Mouse (Mus musculus): Measurements from ENCODE around the gene Brix1. TPM values are rescaled to one million over a fixed set of nuclear protein-coding genes. Genes with fewer than 3 reads are reported as not detected.
"Not testable (repeated sequence)": the region's sequence is repeated elsewhere in the genome, so short reads cannot be mapped to it uniquely, and the experiment has no call there.

Brix1 gene
- polyA plus RNA-seq (2012; rRNA removed) (6.2 and 14.9 TPM in 2 replicates), polyA plus RNA-seq (2014; fragmentation: Nextera tagmentation; extraction: Ambion mirVana) (71.4 and 72.3 TPM in 2 replicates)

DNA sequence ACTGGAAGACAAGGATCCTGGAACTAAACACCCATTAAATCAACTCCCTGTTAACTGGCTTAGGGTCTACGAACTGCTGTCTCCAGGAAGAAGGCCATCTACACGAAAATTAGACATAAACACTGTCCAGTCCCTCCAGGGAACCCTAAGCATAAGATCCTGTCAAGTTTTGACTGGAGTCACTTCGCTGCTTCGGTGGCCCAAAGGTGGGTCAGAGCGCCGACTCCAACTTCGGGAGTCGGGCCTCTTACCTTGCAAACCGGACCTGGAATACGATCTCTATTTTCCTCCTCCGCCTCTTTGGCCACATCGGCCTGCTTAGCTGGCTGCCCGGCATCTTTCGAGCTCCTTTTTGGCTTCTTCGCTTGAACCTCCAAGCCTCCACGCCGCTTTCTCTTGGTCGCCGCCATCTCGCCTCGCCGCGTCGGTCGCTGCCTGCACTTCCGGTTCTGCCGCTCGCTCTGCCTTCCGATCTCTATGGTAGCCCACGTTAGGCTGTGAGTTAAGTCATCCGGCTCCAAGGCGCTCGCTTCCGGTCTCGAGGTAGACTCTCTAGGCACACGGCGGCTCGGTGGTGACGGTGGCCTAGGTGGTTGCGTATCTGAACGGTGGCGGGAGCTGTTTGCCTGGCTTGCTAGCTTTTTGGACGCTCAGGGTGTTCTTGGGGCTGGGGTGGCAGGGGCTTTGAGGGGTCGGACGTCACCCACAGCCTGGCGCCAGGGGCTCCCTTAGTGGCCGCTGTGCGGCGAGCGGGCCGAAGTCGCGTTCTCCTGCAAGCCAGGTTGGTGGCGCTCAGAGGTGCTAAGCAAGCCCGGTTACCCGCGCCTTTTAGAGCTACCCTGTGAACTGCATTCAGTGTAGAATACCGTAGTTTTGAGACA, at the start of gene Brix1, which contains the start of gene Rad1:
Gene Brix1 (minus strand): TSS at position 464 of the 881 bp plus-strand sequence.
Gene Rad1 (plus strand): TSS at position 535 of the 881 bp plus-strand sequence.
- peak within 1 kb of the TSS; percentile 85 to 100 for H3K4me3 ChIP-seq (ENCODE audit: insufficient read depth in 1 of 2, low read depth in 2 of 2, low read length in 2 of 2)
- H3K27ac ChIP-seq = peak within 1 kb of the TSS; percentile 55
- TF ChIP-seq EP300 (IDR thresholded peaks at IDR 0.05; ENCODE audit: low read depth) (no peak), CTCF (IDR thresholded peaks at IDR 0.05; ENCODE audit: low read depth) (peak; percentile 21; the same call in 1 of the 2 replicates)
- DNase-seq (ENCODE audit: low read depth in 3 of 3, low spot score in 3 of 3) (peak; percentile 93), ATAC-seq (ENCODE audit: insufficient read depth) (peak; percentile 100)
- H3K27me3 ChIP-seq (ENCODE audit: control insufficient read depth, insufficient read depth, low read length) = no peaks in the 10 kb centered on the region
- H3K4me1 ChIP-seq (replicated peaks; ENCODE audit: control insufficient read depth in 2 of 2, insufficient read depth in 2 of 2, low read length in 1 of 2) = peaks cover 11 to 12% of the 10 kb centered on the region in 2 experiments
- H3K4me2 ChIP-seq (ENCODE audit: low read depth) = peak within 1 kb of the TSS; percentile 88
- peaks cover 21% of the 10 kb centered on the region for H3K36me3 ChIP-seq (replicated peaks; ENCODE audit: control insufficient read depth, insufficient read depth, low read depth)
- H3K9ac ChIP-seq (replicated peaks) = peak within 1 kb of the TSS; percentile 85
- under 1% methylated on average over 58 of the region's 58 CpGs for WGBS (ENCODE audit: insufficient replicate concordance)
- H3K9me3 ChIP-seq (ENCODE audit: control insufficient read depth, low read length) = no peaks in the 10 kb centered on the region

DNA sequence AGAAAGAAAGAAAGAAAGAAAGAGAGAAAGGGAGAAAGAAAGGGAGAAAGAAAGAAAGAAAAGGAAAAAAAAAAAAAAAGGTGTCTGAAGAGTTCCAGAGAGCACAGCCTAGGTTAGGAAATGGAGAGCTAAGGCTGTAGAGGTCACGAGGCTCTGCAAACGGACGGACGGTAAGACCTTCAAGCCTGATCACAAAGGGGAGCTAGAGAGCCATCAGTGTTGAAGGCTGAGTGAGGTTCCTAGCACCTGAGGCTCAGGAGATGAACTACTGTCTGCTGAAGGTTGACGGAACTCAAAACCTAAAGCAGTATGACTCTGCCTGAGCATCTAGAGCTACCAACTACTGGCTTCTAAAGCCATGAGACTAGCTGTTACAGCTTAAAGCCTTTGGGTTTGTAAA, 48.8 kb upstream of the Brix1 start:
- WGBS (ENCODE audit: insufficient replicate concordance) = 67% methylated on average over 5 of the region's 5 CpGs
- Histone ChIP-seq H3K4me2 (ENCODE audit: low read depth) (no peak overlapping the region), H3K27ac (no peak overlapping the region), H3K9me3 (ENCODE audit: control insufficient read depth, low read length) (no peaks in the 10 kb centered on the region), H3K4me1 (replicated peaks; ENCODE audit: control insufficient read depth in 2 of 2, insufficient read depth in 2 of 2, low read length in 1 of 2) (peaks cover 0 to 4% of the 10 kb centered on the region in 2 experiments; a peak in 2 of 4 replicates), H3K27me3 (ENCODE audit: control insufficient read depth, insufficient read depth, low read length) (no peaks in the 10 kb centered on the region), H3K4me3 (ENCODE audit: insufficient read depth in 1 of 2, low read depth in 2 of 2, low read length in 2 of 2) (no peak overlapping the region), H3K9ac (replicated peaks) (no peak overlapping the region), H3K36me3 (replicated peaks; ENCODE audit: control insufficient read depth, insufficient read depth, low read depth) (no peaks in the 10 kb centered on the region)
- no peak for ATAC-seq (ENCODE audit: insufficient read depth)
- DNase-seq (ENCODE audit: low read depth in 3 of 3, low spot score in 3 of 3) = no peak
- TF ChIP-seq EP300 (IDR thresholded peaks at IDR 0.05; ENCODE audit: low read depth) (no peak), CTCF (IDR thresholded peaks at IDR 0.05; ENCODE audit: low read depth) (no peak)

DNA sequence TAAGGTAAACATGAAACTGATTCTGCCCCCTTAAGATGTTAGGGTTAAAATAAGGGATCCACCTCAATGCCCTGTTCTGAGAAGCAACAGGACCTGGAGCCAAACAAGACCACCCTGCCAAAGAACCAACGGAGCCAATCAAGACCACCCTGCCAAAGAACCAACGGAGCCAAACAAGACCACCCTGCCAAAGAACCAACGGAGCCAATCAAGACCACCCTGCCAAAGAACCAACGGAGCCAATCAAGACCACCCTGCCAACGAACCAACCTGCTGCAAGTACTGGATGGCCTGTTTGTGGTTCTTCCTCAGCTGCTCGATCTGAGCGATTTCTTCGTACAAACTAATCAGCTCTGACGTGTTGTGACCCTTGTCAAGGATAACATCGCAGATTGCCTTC, 47.6 kb upstream of the Brix1 start:
- H3K9me3 ChIP-seq (ENCODE audit: control insufficient read depth, low read length); DNase-seq (ENCODE audit: low read depth in 3 of 3, low spot score in 3 of 3); H3K4me3 ChIP-seq (ENCODE audit: insufficient read depth in 1 of 2, low read depth in 2 of 2, low read length in 2 of 2); H3K36me3 ChIP-seq (replicated peaks; ENCODE audit: control insufficient read depth, insufficient read depth, low read depth); ATAC-seq (ENCODE audit: insufficient read depth); H3K9ac ChIP-seq (replicated peaks); H3K4me1 ChIP-seq (replicated peaks; ENCODE audit: control insufficient read depth in 2 of 2, insufficient read depth in 2 of 2, low read length in 1 of 2); H3K27me3 ChIP-seq (ENCODE audit: control insufficient read depth, insufficient read depth, low read length); H3K4me2 ChIP-seq (ENCODE audit: low read depth); H3K27ac ChIP-seq: not testable (repeated sequence)
- WGBS (ENCODE audit: insufficient replicate concordance) = 81% methylated on average over 10 of the region's 10 CpGs

DNA sequence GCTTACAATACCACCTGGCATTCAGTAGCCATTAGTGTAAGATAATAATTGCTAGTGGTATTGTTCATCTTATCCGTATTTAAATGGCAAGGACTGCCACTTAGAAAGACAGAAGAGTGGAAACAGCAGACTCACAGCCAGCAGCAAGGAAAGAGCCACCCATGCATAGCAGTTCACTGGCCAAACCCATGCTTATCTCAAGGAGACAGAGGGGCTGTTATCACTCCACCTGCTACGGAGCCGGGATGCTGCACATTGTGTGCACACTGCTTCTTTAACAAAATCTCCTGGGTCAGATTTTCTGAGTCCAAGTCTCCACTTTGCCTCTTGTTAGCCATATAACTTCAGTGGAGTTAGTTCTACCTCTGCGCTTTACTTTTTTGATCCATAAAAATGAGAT, 45.6 kb upstream of the Brix1 start:
- no peak overlapping the region for H3K4me2 ChIP-seq (ENCODE audit: low read depth)
- peaks cover 0 to 4% of the 10 kb centered on the region in 2 experiments; a peak in 2 of 4 replicates for H3K4me1 ChIP-seq (replicated peaks; ENCODE audit: control insufficient read depth in 2 of 2, insufficient read depth in 2 of 2, low read length in 1 of 2)
- H3K9ac ChIP-seq (replicated peaks) = no peak overlapping the region
- H3K4me3 ChIP-seq (ENCODE audit: insufficient read depth in 1 of 2, low read depth in 2 of 2, low read length in 2 of 2) = no peak overlapping the region
- TF ChIP-seq CTCF (IDR thresholded peaks at IDR 0.05; ENCODE audit: low read depth) (no peak), EP300 (IDR thresholded peaks at IDR 0.05; ENCODE audit: low read depth) (peak; percentile 60)
- DNase-seq (ENCODE audit: low read depth in 3 of 3, low spot score in 3 of 3) (peak; percentile 13 to 22 (median 16)), ATAC-seq (ENCODE audit: insufficient read depth) (peak; percentile 70; the same call in 1 of the 2 replicates)
- H3K27ac ChIP-seq = no peak overlapping the region
- H3K27me3 ChIP-seq (ENCODE audit: control insufficient read depth, insufficient read depth, low read length) = no peaks in the 10 kb centered on the region
- H3K36me3 ChIP-seq (replicated peaks; ENCODE audit: control insufficient read depth, insufficient read depth, low read depth) = no peaks in the 10 kb centered on the region
- H3K9me3 ChIP-seq (ENCODE audit: control insufficient read depth, low read length) = no peaks in the 10 kb centered on the region
- 35% methylated on average over 4 of the region's 4 CpGs for WGBS (ENCODE audit: insufficient replicate concordance)

DNA sequence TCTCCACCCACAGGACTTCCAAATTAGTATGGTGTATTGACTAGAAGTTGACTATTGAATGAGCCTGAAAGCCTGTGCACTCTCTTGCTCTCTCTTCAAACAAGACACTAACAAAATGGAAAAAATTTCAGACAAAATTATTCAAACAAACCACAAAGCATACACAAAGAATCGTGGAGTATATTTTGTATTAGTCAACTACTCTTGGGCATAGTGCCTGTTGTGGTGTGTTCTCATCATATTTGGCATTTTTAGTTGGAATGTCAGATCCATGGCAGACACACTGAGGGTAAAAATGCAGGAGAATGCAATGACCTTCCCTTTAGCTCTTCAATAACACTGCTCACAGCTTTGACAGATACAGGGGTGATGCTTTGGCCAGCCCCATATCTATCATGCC, 40.1 kb upstream of the Brix1 start:
- H3K27ac ChIP-seq = no peak overlapping the region
- 37% methylated on average over 1 of the region's 1 CpGs for WGBS (ENCODE audit: insufficient replicate concordance)
- peaks cover 0 to 3% of the 10 kb centered on the region in 2 experiments; a peak in 2 of 4 replicates for H3K4me1 ChIP-seq (replicated peaks; ENCODE audit: control insufficient read depth in 2 of 2, insufficient read depth in 2 of 2, low read length in 1 of 2)
- H3K9ac ChIP-seq (replicated peaks) = no peak overlapping the region
- H3K4me2 ChIP-seq (ENCODE audit: low read depth) = no peak overlapping the region
- no peak overlapping the region for H3K4me3 ChIP-seq (ENCODE audit: insufficient read depth in 1 of 2, low read depth in 2 of 2, low read length in 2 of 2)
- no peaks in the 10 kb centered on the region for H3K36me3 ChIP-seq (replicated peaks; ENCODE audit: control insufficient read depth, insufficient read depth, low read depth)
- no peaks in the 10 kb centered on the region for H3K9me3 ChIP-seq (ENCODE audit: control insufficient read depth, low read length)
- DNase-seq (ENCODE audit: low read depth in 3 of 3, low spot score in 3 of 3) = no peak
- TF ChIP-seq CTCF (IDR thresholded peaks at IDR 0.05; ENCODE audit: low read depth) = no peak
- TF ChIP-seq EP300 (IDR thresholded peaks at IDR 0.05; ENCODE audit: low read depth) = no peak
- ATAC-seq (ENCODE audit: insufficient read depth) = no peak
- no peaks in the 10 kb centered on the region for H3K27me3 ChIP-seq (ENCODE audit: control insufficient read depth, insufficient read depth, low read length)

Data from liver, embryonic 14.5 days (tissue).